Mouse (Mus musculus) olfactory bulb, adult 2 months (tissue): ENCODE data around the gene Hist1h1d. TPM values are rescaled to one million over a fixed set of nuclear protein-coding genes. Genes with fewer than 3 reads are reported as not detected.
A peak's percentile ranks its signal among the peaks of the same experiment; 100 is the strongest.
"Not testable (repeated sequence)": the region's sequence is repeated elsewhere in the genome, so short reads cannot be mapped to it uniquely, and the experiment has no call there.

Source experiments
- H3K27ac ChIP-seq: fragments of 200-500 bp; 2 replicates; pipeline ENCODE4 v1.5.1; 2012; ENCODE audit warnings: low read depth, low read length; ENCODE audit not compliant: insufficient read depth
- H3K4me1 ChIP-seq: fragments of 200-500 bp; 2 replicates; pipeline ENCODE4 v1.6.1; 2012; ENCODE audit warnings: low read length; ENCODE audit not compliant: control insufficient read depth, insufficient read depth
- H3K4me3 ChIP-seq: fragments of 200-500 bp; 2 replicates; pipeline ENCODE4 v1.5.1; 2012; ENCODE audit warnings: mild to moderate bottlenecking, low read depth, low read length, moderate library complexity; ENCODE audit not compliant: insufficient read depth
- CTCF ChIP-seq: fragments of 200-500 bp; IDR thresholded peaks from 2 replicates; pipeline ENCODE4 v1.5.1; 2012; ENCODE audit warnings: low read depth, mild to moderate bottlenecking, low read length, moderate library complexity; ENCODE audit not compliant: insufficient read depth
- POLR2A ChIP-seq: fragments of 200-500 bp; IDR thresholded peaks from 2 replicates; pipeline ENCODE4 v1.6.1; 2012; ENCODE audit warnings: mild to moderate bottlenecking, low read depth, low read length, moderate library complexity; ENCODE audit not compliant: insufficient read depth
- WGBS: fragments of 180-500 bp; shearing (Covaris S2); methylation state at CpG from one replicate; pipeline ENCODE4 v1.1.7; 2018; 5-methylcytosine and 5-hydroxymethylcytosine counted together
- polyA plus RNA-seq: library from polyadenylated mRNA; stranded (reverse); fragments of >200 nt; gene quantifications from 2 replicates; pipeline ENCODE4 v1.2.4, GENCODE M21; 2012; ENCODE audit warnings: low replicate concordance; ENCODE audit not compliant: missing spikeins, insufficient read depth, insufficient read length

Gene Hist1h1d
- polyA plus RNA-seq, 1 experiment = not detected

DNA sequence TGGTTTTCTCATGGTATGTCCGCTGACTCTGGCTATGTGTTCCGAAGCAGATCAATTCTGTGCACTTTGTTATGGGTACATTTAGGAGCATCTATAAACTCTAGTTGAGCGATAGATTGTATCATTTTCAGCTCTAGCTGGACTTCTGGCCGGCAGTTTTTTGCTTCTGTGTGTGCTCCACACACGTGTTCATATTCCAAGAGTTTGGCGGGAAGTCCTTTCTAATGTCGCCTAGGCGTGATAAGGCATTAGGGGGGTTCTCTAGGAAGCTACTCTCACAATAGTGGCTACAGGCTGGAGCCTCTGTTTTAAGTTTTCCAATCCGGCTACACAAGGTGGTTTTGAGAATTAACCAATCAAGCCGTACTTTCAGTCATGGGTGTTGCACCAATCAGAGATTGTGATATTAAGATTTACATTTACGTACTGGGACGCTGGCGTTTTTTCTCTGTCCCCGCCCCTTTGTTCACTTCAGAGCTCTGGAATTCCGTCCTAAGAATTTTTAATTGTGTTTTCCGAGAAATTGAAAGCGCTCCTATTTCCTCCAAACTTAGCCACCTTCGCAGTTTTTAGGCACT, 2.9 kb downstream of the Hist1h1d start:
- peaks cover 3% of the 10 kb centered on the region; the same call in 1 of the 2 replicates for H3K4me1 ChIP-seq
- peak overlapping the region; percentile 60 for H3K4me3 ChIP-seq
- H3K27ac ChIP-seq = peak overlapping the region; percentile 85
- TF ChIP-seq POLR2A (no peak), CTCF (no peak)
- under 1% methylated on average over 18 of the region's 18 CpGs for WGBS

DNA sequence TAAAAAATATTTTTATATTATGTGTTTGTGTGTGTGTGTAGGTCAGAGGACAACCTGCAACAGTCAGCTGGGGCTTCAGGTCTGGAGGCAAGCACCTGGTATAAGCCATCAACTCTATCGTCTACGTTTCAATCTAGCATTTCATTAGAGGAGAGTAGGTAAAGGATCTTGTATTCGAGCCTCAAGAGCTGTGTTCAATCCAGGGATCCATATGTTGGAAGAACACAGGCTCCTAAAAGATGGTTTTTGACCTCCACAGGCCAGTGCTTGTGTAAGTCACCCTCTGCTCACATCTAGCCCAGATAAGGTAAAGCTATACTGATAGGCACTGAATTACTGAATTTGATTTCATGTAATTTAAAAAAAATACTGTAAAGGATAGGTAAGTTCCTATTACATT, 3.8 kb downstream of the Hist1h1d start:
- no peak overlapping the region for H3K4me3 ChIP-seq
- no peak for TF ChIP-seq POLR2A
- TF ChIP-seq CTCF = no peak
- H3K4me1 ChIP-seq = peaks cover 3% of the 10 kb centered on the region; the same call in 1 of the 2 replicates
- H3K27ac ChIP-seq = no peak overlapping the region
- WGBS = 68% methylated on average over 3 of the region's 3 CpGs

DNA sequence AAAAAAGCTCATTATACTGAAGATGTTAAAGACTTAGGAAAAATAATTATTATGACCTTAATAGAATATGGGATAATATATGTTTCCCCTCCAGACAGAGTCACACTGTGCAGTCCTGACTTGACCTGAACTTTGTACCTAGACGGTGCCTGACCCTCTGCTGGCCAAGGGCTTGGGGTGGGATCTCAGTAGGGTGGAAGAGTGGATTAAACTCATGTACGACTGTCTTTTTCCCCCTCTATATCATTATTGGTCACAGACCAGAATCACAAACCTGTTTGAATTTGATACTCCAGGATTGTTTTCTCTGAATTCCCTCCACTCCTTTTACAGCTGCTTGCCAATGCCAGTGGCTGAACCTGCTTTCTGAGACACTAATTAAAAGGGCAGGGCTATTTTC, 7.6 kb downstream of the Hist1h1d start:
- not testable (repeated sequence) for H3K4me1 ChIP-seq, H3K4me3 ChIP-seq, H3K27ac ChIP-seq
- 20% methylated on average over 2 of the region's 2 CpGs for WGBS

DNA sequence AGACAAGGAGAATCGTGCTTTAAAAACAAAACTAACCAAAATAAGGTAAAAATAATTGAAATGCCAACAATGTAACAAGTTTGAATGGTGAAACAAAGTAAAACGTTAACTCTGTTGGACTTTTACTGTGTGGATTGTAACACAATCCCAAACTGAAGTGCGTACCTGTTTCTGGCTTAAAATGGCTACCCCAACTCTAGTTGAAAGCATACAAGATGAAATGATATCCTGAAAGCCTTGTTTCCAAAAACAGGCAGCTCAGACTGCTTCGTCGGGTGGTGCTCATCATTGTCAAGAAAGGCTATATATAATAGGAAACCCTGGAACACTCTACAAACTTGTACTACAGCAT, 8.4 kb downstream of the Hist1h1d start:
- peak overlapping the region; percentile 89; the same call in 1 of the 2 replicates for H3K4me3 ChIP-seq
- H3K27ac ChIP-seq, H3K4me1 ChIP-seq: not testable (repeated sequence)
- 0% methylated on average over 2 of the region's 5 CpGs for WGBS

DNA sequence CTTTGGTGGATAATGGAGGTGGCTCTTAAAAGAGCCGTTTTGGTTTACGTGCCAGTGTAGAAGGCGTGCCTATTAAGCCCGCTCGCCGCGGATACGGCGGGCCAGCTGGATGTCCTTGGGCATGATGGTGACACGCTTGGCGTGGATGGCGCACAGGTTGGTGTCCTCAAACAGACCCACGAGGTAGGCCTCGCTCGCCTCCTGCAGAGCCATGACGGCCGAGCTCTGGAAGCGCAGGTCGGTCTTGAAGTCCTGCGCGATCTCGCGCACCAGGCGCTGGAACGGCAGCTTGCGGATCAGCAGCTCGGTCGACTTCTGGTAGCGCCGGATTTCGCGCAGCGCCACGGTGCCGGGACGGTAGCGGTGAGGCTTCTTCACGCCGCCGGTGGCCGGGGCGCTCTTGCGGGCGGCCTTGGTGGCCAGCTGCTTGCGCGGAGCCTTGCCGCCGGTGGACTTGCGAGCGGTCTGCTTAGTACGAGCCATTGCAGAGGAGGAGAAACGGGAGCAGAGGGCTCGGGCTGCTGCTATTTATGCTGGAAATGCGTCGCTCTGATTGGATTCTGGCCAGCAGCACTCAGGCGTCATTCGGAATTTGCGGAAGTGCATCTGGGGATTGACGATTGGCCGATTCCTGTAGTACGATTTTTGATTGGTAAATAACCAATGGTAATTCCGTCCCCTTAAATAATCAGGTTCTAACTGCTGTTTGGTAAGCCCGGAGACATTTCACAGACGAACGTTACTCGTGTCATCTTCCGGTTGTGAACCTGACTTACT, 9.0 kb downstream of the Hist1h1d start, which contains the start of gene Hist1h3e:
Gene Hist1h3e, minus strand, starts transcription at position 487 of the 777 bp plus-strand sequence.
- Histone ChIP-seq H3K27ac (peak within 1 kb of the TSS; percentile 96), H3K4me3 (peak within 1 kb of the TSS; percentile 89)
- WGBS = under 1% methylated on average over 59 of the region's 67 CpGs
- not testable (repeated sequence) for H3K4me1 ChIP-seq
- peak; percentile 98 for TF ChIP-seq POLR2A

DNA sequence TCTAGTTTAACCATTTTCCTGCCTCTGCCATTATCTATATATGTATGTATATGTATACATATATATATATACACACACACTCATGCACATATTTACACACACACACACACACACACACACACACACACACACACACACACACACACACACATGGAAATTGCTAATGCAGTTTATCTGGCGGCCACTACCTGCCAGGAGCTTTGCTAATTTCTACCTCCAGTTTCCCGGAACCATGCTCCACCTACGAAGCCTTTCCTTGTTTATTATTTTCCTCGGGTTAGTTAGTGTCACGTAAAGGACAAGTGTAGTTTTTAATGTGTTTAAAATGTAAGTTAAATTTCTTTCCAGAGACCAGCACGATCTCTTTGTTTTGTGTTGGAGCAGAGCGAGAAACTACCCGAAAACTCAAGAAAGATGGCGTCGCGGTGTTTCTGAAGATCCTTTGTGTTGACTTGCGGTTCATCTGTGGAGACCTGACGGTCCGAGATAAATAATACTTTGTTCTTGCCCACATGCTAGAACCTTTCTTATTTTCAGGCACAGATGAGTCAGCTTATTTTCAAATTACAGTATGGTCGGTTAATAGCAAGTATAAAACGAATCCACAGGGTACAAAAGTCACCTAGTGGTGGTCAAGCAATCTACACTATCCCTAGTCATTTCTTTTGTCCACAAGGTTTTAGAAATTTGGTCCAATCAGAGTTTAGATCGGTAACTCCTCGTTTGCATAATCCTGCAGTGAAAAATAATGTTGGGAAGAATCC, 9.8 kb downstream of the Hist1h1d start:
- H3K4me3 ChIP-seq = peak overlapping the region; percentile 36
- H3K27ac ChIP-seq = peak overlapping the region; percentile 96
- no peak for TF ChIP-seq CTCF
- TF ChIP-seq POLR2A = no peak
- WGBS = 1% methylated on average over 18 of the region's 18 CpGs
- H3K4me1 ChIP-seq = no peaks in the 10 kb centered on the region

DNA sequence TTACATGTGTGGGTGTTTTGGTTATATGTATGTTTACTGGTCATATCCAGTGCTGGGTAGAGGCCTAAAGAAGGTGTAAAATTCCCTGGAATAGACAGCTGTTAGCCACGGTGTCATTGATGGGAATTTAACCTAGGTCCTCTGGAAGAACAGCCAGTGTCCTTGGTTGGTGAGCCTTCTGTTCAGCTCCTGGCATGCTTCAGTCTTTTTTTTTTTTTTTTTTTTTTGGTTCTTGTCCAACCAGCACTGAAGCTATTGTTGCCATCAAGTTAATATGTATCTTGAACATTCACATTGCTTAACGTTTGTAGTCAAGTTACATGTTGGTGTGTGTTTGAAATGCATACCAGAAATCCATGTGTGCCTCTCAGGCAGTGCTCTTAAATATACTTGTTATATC, 11.4 kb downstream of the Hist1h1d start:
- WGBS = 87% methylated on average over 2 of the region's 2 CpGs
- Histone ChIP-seq H3K27ac (no peak overlapping the region), H3K4me1 (no peaks in the 10 kb centered on the region), H3K4me3 (no peak overlapping the region)
- no peak for TF ChIP-seq CTCF
- TF ChIP-seq POLR2A = no peak

DNA sequence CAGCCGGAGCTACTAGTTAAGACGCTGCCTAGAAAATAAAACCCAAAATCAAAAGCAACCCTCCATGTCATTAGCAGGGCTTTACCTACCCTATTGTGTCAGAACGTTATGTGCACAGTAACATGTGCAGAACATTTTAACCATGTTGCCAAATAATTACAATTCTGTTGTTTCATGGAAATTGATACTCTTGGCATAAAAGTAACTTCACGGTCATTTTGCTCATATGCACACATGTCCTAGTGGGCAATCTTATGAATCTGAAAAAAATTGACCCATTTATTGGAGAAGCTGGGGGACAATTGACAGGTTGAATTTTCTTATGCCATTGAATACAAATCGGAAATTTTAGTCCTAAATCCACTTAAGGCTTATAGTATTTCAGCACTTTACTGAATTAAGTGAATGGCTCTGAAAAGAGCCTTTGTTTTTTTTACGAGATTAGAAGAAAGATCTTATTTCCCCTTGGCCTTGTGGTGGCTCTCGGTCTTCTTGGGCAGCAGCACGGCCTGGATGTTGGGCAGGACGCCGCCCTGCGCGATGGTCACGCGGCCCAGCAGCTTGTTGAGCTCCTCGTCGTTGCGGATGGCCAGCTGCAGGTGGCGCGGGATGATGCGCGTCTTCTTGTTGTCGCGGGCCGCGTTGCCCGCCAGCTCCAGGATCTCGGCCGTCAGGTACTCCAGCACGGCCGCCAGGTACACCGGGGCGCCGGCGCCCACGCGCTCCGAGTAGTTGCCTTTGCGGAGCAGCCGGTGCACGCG, 17.4 kb downstream of the Hist1h1d start:
- WGBS = under 1% methylated on average over 27 of the region's 41 CpGs
- not testable (repeated sequence) for H3K4me1 ChIP-seq
- Histone ChIP-seq H3K27ac (peak overlapping the region; percentile 89), H3K4me3 (peak overlapping the region; percentile 52)

DNA sequence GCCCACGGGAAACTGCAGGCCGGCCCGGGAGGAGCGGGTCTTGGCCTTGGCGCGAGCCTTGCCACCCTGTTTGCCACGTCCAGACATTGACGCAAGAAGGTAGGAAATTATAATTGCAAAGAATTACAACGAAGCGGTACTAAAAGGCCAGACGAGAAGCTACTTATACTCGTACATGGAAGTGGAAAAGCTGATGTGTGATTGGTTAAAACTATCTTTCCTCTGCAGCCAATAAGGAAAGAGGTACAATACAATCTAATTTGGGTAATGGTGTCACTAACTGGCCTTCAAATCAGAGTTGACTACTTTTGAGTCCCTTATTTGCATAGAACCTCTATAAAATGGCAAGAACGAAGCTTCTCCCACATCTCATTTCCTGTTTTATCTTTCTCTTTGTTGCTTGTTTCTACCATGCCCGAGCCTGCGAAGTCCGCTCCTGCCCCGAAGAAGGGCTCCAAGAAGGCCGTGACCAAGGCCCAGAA, 18.0 kb downstream of the Hist1h1d start, which contains the start of the genes Hist1h2ae and Hist1h2bg:
Gene Hist1h2ae, minus strand, starts transcription at position 199 of the 482 bp plus-strand sequence.
Gene Hist1h2bg, plus strand, starts transcription at position 375 of the 482 bp plus-strand sequence.
- peaks cover 6% of the 10 kb centered on the region for H3K4me1 ChIP-seq
- WGBS = 0% methylated on average over 18 of the region's 18 CpGs
- peak within 1 kb of the TSS; percentile 54 for H3K4me3 ChIP-seq
- H3K27ac ChIP-seq = peak within 1 kb of the TSS; percentile 96
- TF ChIP-seq POLR2A (no peak), CTCF (no peak)

DNA sequence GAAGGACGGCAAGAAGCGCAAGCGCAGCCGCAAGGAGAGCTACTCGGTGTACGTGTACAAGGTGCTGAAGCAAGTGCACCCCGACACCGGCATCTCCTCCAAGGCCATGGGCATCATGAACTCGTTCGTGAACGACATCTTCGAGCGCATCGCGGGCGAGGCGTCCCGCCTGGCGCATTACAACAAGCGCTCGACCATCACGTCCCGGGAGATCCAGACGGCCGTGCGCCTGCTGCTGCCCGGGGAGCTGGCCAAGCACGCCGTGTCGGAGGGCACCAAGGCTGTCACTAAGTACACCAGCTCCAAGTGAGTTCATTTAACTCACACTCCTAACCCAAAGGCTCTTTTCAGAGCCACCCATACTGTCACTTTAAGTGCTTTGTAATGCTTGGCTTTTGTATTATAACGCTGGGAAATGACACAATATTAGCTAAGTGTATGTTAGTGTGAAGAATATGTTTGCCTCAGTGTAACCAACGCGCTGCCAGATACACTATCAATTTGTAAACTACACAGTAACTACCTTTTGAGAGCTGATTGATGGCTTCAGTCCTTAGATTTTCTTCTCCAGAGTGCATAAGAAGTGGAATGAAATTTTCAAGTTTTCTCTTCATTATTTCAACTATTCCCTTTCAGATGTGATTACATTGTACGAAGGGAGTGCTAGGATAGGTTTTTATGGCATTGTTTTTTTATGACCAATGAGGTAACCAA, 18.6 kb downstream of the Hist1h1d start:
- Histone ChIP-seq H3K4me3 (peak overlapping the region; percentile 54), H3K27ac (peak overlapping the region; percentile 96)
- WGBS = under 1% methylated on average over 17 of the region's 34 CpGs
- not testable (repeated sequence) for H3K4me1 ChIP-seq
